Mouse (Mus musculus) G1E (cell line): ENCODE results near the gene Slc29a1.

Source experiments
- CTCF ChIP-seq: IDR thresholded peaks from 2 replicates; pipeline ENCODE4 v1.5.1; 2012; ENCODE audit warnings: low read depth, low read length, inconsistent platforms, mixed read lengths
- GATA2 ChIP-seq: IDR thresholded peaks from 2 replicates; pipeline ENCODE4 v1.6.1; 2012; ENCODE audit warnings: low read depth, low read length, inconsistent platforms, borderline replicate concordance
- POLR2AphosphoS5 ChIP-seq: IDR thresholded peaks from 2 replicates; pipeline ENCODE4 v1.6.1; 2012; ENCODE audit warnings: low read depth, low read length, inconsistent platforms; ENCODE audit not compliant: insufficient replicate concordance
- TAL1 ChIP-seq: conservative IDR thresholded peaks from 2 replicates; pipeline ENCODE4 v1.6.1; 2012; ENCODE audit warnings: low read depth, low read length, inconsistent platforms, mixed read lengths

DNA sequence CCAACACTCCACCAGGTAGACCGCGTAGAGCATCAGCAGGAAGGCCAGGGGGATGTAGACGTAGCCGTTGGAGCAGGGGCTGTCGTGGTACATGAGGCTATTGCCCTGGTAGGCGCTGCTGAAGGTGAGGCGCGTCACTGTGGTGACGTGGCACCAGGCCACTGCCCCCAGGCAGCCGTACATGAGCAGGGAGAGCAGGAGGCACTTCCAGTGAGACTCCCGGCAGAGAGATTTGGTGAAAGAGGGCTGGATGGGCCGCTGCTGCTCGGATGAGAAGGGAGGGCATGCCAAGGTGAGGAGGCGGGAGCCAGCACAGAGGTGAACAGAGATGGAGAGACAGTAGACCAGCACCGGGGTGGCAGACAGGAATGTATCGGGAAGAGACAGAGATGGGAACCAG is 52.5 kb downstream of the Slc29a1 start:
- TF ChIP-seq CTCF, result no peak
- no peak for TF ChIP-seq TAL1
- no peak for TF ChIP-seq POLR2AphosphoS5
- TF ChIP-seq GATA2, result no peak
